Mouse (Mus musculus): Measurements from ENCODE around the gene Rpl22l1.
"Not testable (repeated sequence)": the region's sequence is repeated elsewhere in the genome, so short reads cannot be mapped to it uniquely, and the experiment has no call there.

Gene Rpl22l1

DNA sequence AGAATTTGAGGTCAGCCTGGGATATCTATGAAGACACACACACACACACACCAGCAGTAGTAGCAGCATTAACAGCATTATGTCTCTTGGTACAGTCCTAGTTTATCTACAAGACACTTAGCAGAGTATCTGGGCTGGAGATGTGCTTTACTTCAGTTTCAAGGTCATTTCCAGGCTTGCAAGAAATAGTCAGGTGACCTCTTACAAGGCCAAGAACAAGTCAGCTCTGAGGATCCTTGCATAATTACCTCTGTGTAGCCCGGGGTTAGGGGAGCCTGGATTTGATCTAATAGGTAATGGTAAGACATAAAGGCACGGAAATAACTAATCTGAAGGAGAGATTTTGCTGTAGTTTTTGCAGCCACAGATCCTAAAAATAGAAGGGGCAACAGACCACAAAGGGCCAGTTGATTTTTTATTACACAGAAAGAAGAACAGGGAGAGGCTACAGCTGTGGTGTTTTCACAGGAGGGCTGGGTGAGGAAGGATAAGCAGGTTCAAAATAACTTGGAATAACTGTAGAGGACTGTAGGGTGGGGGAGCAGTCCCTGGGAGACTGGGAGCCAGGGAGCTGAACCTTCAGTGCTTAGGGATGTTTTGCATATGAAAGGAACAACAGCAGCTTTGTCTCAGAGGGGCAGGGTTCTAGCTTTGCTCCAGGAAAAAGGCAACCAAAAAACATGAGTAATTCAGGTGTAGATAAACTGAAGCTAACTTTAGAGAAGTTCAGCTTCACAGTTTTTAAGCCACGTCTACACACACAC is 36.8 kb downstream of the Rpl22l1 start:
- no peak for DNase-seq

GRCm38 (mm10) chr3:28843231-28843630 is 38.0 kb downstream of the Rpl22l1 start:
- no peak for DNase-seq

GRCm38 (mm10) chr3:28847115-28847514 is 41.9 kb downstream of the Rpl22l1 start:
- DNase-seq: no peak

DNA sequence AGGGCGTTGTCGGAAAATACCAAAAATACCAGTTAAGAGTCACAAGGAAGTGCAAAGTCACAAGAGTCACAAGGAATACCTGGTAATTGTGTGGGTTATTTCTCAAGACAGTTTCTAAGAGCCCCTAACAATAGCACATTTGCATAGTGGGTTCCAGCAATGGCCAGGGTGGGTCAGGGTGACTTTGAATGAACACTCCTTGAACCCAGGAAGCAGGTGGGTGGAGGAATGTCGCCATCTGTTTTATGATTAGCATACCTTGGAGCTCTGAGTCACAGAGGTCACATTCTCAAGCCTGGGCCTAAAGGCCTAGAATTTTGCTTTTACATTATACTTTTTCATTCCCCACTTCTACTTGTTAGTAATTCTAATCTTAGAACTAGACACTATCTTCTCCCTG is 46.9 kb downstream of the Rpl22l1 start:
- not testable (repeated sequence) for DNase-seq

Measured in kidney, postnatal 14 days (tissue).